Mouse (Mus musculus) left cerebral cortex, postnatal 36 days (tissue): ENCODE measurements around the gene Lama2. TPM values are rescaled to one million over a fixed set of nuclear protein-coding genes. Genes with fewer than 3 reads are reported as not detected.
A peak's percentile ranks its signal among the peaks of the same experiment; 100 is the strongest.

ENCODE experiments used
- DNase-seq, 2 experiments: peaks; one replicate each; pipeline ENCODE4 v3.0.0; 2021 to 2022; ENCODE audit warnings: low spot score in 2 of 2, mixed read lengths in 1 of 2
- intact Hi-C: fragments of 180-260 bp; cut with DNase I; formaldehyde crosslinking; loops from one replicate; pipeline ENCODE4 v1.15.1; 2025
- total RNA-seq, 2 experiments: library from RNA; stranded (reverse); gene quantifications; 2 replicates each; pipeline ENCODE4 v1.2.3; 2021

Lama2 gene
- total RNA-seq, 2 experiments from 2014 or later: 7.4 to 7.8 TPM

DNA sequence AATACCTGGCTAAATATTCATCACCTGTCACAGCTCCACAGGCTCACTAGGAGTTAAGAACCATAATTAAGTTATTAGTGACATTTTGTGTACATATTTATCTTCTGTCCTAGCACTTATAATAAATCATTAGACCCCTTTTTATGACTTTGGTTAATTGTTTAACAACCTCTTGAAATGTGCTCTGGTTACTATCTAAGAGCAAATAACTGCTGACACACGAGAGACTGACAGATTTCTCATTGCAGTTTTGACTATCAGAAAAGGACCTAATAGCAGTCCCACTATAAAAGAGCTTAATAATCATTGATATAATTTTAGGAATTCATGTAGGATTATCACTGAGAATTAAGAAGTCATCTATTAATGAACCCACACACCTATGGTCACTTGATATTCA, 421.1 kb downstream of the Lama2 start:
- intact Hi-C loops: no loop called here
- DNase-seq: no peak

GRCm38 (mm10) chr10:27193986-27194908, 425.3 kb downstream of the Lama2 start:
- no peak for DNase-seq
- intact Hi-C loops: no loop called here

DNA sequence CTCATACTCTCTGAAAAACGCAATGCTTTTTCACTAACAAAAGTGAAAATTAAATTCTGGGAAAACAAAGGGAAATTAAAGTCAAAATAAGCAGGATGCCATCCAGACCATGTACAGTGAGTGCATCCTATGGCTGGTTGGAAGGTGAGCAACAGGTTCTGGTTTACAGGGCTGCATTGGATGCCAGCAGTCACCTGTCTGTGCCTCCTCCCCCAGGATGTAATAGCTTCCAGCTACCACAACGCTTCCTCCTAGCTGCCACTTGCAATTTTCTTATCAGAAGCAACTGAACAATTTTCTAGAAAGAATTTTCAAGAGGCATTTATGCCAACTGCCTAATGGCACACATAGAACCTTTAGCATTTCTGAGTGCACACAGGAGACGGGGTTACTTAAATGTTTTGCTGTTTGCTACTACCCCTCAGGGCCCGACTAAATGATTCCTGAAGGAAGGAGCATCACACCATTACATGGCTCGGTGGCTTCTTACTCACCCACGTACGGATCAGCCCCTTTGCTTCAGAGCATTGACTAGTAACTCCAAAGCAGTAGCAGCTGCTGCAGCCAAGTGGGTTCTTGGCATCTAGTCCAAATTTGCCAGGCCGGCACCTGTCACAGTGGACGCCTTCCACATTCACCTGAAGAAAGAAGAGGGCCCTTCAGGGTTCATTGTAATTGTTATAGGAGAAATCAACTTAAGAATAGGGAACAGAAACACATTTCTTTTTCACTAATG, 430.8 kb downstream of the Lama2 start:
- intact Hi-C loops: no loop called here
- no peak for DNase-seq

GRCm38 (mm10) chr10:27184185-27184584, 435.4 kb downstream of the Lama2 start:
- intact Hi-C loops: no loop called here
- DNase-seq: no peak

GRCm38 (mm10) chr10:27174271-27174670, 445.3 kb downstream of the Lama2 start:
- intact Hi-C loops: no loop called here
- DNase-seq: no peak

DNA sequence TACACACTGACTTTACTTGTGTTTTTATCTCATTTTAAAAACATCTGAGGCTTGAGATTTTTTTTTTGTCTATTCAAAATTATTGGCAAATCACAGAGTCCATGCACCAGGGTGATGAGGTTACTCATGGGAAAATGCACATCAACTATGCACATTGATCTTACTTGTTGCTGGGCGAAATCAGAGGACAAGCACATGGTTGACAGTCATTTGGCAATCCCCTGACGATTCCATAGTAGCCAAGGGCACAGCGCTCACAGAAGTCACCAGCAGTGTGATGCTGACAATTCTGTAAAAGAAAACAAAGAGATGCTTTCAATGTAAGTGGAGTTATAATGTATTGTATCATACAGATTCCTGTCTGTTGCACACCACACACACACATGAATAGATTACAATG, 454.8 kb downstream of the Lama2 start:
- DNase-seq: no peak
- intact Hi-C loops: no loop called here

GRCm38 (mm10) chr10:27162364-27162763, 457.2 kb downstream of the Lama2 start:
- DNase-seq: no peak
- intact Hi-C loops: no loop called here

- intact Hi-C loops: no loop called here
- no peak for DNase-seq
Measured at GRCm38 (mm10) chr10:27150220-27150619, 469.3 kb downstream of the Lama2 start.

- intact Hi-C loops: no loop called here
- DNase-seq: no peak
Measured at GRCm38 (mm10) chr10:27140422-27140821, 479.1 kb downstream of the Lama2 start.

DNA sequence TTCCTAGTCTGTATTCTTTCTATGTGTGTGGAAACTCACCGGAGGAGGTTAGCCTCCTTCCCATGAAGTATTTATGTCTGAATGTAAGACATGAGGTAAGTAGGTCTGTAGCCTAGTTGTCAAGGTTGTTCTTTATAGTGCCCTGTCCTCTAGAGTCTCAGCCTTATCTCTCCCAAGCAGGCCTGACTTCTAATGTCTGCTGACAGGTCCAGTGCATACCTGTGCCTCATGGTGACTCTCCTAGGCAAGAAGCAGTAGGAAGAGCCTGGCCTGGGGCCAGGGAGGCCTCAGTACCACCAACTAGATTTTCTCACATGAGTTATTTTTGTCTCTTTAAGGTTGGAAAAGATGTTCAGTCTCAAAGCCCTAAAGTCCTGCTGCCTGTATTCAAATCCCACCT, 483.8 kb downstream of the Lama2 start:
- DNase-seq: no peak
- intact Hi-C loops: loop anchor here (10.0 kb wide), 1 partner anchor 1709 kb away; no protein-coding TSS in a partner anchor

GRCm38 (mm10) chr10:27133135-27133534, 486.4 kb downstream of the Lama2 start:
- peak; percentile 56 to 71 for DNase-seq
- intact Hi-C loops: loop anchor here (5.0 to 10.0 kb wide), 3 partner anchors 544 to 1712 kb away; no protein-coding TSS in a partner anchor

GRCm38 (mm10) chr10:27127454-27127853, 492.1 kb downstream of the Lama2 start:
- intact Hi-C loops: no loop called here
- DNase-seq: peak; percentile 16 to 34

DNA sequence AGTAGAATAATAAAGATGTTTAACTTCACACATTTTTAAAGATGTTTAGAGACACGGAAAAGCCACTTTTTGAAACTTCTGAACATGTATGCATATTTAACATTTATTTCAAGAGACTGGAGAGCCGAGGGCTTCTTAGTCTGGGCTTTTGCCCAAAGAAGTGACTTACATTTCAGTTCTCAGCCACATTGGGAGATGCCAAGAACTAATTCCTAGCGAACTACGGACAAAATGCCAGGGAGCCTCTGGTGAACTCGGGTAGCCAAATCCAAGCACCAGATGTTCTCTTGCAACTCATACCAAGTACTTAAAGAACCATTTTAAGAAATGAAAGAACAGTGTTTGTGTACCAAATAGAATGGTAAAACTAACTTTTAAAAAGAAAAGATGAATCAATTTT, 495.8 kb downstream of the Lama2 start:
- DNase-seq: no peak
- intact Hi-C loops: no loop called here

- no peak for DNase-seq
- intact Hi-C loops: no loop called here
Measured at GRCm38 (mm10) chr10:27117815-27118214, 501.7 kb downstream of the Lama2 start.

GRCm38 (mm10) chr10:27116938-27117647, 502.5 kb downstream of the Lama2 start:
- intact Hi-C loops: no loop called here
- DNase-seq: no peak

GRCm38 (mm10) chr10:27114131-27114530, 505.4 kb downstream of the Lama2 start:
- no peak for DNase-seq
- intact Hi-C loops: no loop called here

DNA sequence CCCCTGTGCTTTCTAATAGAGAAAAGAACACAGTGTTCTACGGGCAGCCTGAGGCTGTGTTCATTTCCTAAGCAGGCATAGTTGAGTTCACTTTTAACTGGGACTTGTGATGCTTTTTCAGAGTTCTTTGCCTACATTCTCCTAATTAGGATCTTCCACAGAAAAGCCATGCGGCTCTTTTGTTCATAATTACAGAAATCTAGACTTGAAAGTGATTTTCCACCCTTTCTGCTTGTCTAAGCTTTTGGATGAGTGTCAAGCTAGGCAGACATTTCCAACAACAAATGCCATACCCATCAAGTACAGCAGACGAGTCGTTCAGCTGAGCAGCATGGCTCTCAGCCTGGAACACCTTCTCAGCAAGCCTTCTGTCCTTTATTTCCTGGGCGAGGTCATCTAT, 515.7 kb downstream of the Lama2 start:
- DNase-seq: peak; percentile 5 to 11
- intact Hi-C loops: no loop called here

GRCm38 (mm10) chr10:27101800-27102353, 517.7 kb downstream of the Lama2 start:
- intact Hi-C loops: no loop called here
- DNase-seq: no peak

DNA sequence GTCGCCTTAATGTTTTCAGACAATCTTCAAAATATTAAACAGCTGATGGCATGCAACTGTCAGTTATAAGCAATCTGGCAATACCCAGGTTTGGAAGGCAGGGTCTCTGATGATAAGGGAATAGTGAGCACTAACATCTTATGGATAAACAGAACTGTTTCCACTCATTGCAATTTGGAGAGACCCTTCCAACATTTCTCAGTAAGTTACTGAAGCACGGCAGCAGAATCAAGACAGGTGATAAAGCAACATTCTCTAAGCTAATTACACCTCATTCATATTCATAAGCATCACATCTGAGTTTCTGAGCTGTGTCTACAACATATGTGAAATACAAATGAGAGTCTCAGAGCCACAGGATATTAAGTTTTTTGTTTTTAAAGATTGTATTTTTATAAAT, 542.4 kb downstream of the Lama2 start:
- intact Hi-C loops: no loop called here
- DNase-seq: no peak
